Mouse (Mus musculus) urinary bladder, postnatal 14 days (tissue): ENCODE measurements at regions not wholly inside any gene's neighbourhood (a gene's known extent, or its start where the extent isn't known, plus 50 kb on each side); places are given as distances from the start of the nearest gene placed in this dataset.

Experiments used
- DNase-seq: peaks from one replicate; pipeline ENCODE4 v3.0.0; 2021; ENCODE audit warnings: low spot score

DNA sequence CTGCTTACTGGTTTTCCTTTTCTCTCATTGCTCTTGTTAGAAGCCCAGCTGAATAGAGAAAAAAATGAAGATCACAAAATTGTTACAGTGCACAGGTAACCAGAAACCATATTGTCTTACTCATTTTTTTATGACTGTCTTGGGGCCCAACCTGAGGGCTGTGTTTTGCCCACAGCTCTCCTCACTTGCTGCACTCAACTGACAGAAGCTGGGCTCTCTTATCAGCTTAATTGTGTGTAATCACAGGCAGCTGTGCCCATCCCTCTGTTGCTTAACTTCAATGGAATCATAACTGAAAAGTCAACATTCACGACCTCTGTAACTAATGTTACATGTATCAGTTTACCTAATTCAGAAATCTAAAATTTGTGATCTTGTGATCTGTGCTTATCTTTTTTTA, 95.1 kb upstream of the Ankrd50 start:
- no peak for DNase-seq

DNA sequence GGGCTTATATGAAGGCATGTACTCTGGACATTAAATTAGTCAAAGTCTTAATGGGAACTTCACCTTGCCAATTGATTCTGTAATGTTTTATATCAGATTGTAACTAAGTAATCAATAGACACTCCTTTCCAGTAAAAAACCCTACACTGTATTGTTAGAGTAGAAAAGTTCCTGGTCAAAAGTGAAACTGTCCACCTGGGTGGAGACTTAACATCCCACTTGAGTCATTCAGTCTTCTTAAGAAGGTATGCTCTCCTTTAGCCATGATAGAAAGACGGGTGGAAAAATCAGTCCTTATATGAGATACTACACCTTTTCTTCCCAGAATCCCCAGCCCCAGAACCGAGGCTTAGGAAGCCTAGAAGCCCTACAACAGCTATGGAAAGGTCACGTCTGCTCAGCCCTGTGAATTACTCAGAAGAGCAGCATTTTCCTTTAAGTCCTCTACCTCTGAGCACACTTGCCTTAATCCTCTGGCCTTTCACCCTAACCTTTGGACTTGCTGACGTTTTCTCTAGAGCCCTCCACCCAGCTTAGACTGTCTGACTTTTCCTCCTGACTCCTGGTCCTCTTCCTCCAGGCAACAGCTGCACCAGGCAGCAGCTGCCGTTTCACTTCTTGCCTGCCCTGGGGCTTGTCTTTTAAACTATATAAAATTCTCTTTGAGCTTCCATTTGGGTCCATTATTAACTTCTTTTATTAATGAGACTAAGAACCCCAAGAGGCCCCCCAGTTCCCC, 93.4 kb upstream of the Ankrd50 start:
- DNase-seq = no peak

DNA sequence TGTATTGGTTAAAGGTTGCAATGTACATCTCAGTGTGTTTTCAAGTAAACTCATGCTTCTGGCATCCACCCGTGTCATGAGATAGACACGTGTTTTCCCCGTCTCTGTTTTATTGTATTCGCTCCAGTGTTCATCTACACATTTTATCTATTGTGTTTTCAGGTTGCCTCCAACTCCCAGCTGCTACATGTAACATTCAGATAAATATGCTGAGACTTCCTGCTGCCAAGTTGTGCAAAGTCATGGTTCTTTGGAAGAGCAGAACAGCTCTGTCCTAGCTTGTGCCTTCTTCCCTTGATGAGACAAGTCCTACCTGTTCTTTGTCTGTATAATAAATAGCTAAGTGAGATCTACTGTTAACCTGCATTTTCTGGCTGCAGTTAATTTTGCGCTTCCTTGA, 89.0 kb upstream of the Ankrd50 start:
- no peak for DNase-seq

DNA sequence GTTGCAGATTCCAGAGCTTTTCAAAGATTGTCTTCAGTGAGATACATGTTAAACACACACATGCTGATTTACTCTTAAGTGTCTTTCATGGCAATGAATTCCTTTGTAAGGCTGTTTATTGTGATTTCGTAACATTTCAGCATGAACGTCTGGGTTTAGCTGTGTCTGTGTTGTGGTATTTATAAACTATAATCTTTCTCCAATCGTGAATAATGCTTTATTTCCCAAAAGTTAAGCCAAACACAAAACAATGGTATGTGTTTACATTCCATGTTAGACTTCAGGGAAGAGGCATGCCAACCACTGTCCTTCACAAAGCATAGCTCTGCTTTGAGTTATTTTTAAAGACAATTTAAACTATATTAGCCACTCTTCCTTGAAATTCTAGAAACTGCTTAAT, 87.5 kb upstream of the Ankrd50 start:
- DNase-seq = no peak

DNA sequence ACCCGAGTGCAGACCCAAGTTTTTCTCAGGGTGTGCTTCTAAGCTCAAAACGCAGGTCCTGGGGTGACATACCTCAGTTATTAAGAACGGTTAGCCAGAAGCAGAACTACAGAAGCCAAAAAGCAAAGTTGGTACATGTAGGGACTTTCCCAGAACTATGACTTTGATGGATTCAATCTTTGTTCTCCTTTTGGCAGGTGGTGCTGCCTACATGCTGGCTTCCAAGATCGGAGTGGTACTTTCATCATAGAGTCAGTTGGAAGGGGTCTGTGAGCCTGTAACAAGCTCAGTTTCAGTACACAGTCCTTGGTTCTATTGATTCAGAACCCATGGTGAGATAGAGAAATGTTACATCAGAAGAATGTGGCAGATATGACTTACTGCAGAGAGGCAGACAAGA, 86.6 kb upstream of the Ankrd50 start:
- DNase-seq = no peak

DNA sequence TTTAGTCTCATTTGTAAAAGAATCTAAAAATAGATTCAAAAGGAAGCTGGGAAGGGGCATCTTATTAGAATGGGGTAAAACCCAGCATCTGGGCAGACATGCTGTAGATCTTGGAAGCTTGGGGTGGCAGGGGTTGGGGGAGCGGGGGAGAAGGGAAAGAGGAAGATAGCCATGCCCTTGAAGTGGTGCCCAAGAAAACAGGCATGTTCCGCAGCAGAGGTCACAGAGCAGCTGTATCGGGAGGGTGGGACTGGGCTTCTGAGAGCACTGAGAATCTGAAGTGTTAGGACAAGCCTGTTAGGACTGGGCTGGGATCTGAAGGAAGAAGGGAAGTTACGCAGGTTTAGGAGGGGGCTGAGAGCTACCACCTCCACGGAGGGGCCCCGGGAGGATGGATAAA, 84.4 kb upstream of the Ankrd50 start:
- DNase-seq = no peak

DNA sequence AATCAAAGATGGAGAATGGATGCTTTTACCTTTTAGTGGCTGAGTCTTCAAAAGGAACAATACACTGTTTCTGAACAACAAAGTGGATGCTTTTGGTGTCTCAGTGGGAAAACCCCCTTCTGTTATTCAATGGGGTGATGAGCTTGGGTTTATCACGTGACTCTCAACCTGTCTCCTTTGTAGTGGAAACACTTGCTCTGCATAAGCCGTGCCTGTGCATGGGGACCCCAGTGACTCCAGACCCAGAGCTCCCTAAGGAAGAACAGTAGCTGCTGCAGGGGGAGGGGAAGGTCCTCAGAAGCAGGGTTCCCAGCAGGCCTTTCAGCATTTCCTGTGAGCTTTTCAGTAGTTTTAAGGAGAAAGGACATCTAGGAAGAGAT, 83.9 kb upstream of the Ankrd50 start:
- no peak for DNase-seq

DNA sequence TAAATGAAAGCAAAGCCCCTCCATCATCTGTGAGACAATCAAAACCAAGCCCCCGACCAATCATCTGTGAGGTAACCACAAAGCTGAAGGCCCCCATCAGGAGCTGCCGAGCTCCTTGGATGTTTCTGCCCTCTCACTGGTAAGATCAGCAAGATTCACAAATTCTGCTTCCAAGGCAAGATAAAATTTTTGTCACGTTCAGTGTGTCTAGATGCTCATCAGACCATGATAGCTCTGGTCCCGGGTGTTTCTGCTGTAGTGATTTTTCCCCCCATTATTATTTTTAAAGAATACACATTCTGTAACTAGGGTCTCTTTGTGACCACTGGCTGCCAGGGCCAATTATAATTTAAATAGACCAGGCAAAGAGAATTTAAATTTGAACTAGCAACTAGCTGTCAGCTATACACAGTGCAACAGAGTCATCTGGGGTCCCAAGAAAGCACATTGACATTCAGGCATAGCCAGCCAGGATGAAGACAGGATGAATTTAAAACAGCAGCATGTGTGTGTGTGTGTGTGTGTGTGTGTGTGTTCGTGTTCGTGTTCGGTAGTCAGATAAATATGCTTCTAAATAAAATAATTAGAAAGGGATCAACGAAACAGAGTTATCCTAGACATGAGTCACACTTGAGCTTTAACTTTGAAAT, 83.4 kb upstream of the Ankrd50 start:
- DNase-seq = no peak

DNA sequence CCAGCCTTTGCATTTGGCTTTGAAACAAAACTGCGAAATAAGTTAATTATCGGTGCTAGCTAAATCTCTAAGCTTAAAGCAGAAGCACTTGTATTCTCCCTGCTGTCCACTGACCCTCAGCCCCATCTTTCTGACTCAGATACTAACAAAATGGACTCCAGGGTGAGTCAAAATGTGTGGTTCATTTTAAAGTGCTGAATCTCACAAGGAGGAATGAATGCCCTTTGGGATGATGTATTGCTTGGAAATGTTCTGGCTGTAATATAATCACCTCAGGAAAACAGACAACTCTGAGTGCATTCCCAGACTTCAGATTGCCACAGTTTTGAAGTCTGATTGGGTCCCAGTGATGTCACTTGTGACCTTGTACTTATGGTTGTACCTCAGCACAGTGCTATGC, 81.9 kb upstream of the Ankrd50 start:
- no peak for DNase-seq

DNA sequence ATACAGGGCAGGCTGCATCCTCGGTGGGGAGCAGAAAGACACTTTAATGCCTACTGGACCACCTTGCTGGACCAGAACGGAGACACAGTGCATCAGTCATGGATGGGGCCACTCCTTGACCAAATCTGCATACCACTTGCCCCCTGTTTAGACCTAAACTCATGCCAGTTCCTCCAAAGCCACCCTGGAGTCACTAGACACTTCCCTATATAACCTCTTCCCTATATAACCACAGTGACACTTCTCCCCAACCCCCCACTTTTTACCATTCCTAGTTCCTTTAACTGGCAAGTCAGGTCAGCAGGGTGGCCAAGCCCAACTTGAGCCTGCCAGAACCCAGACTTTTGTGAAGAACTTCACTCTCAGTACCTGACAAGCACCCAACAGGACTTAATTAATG, 80.2 kb upstream of the Ankrd50 start:
- DNase-seq = no peak

DNA sequence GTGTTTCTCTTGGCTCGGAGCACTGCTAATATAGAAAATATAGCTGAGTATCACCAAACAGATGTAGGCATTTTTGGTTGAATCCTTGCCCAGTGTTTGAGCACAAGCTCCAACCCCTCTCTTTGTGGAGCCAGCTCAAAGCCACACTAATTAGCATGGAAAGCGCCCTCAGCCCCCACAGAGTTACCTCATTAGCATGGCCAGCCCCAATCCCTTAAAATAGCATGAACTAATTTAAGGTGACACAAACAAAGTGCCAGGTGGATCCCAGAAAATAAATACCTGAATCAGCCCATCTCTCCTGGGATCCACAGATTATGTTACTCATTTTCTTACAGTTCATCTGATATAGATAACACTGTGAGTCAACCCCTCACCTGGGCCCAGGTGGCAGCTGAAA, 79.7 kb upstream of the Ankrd50 start:
- DNase-seq = no peak

DNA sequence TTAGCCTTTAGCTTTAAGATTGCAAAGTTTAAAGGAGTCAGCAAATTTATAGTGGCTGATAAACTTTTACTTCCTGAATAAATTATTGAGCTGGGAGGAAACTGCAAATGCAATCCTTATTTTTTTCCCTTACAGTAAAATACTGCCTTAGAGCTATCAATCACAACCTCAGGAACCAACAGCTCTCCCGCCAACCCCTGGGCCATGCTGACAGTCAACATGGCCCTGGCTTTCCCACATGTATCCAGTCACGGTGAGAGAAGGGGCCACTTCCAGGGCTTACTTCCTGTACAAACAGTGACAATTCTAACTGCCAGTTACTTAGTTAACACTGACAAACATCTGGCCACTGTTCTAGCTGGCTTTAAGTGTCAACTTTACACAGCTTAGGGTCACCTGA, 76.5 kb upstream of the Ankrd50 start:
- no peak for DNase-seq

DNA sequence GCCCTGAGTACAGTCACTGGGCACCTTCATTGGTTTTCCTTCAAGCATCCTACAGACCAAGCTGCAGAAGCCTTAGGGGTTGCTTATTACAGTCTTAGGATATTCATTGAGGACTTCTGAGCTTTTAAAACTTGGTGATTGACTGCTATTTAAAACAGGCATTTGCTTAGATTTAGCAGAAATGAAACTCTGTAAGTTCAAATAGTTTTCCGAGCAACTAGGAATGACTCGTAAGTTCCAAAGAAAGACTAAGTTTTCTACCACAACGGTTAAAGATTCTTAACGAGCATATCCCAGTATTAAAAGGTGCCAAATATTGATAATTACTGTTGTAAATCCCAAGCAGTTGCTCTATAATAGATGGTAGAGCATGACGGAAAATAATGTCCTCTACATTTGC, 71.3 kb upstream of the Ankrd50 start:
- DNase-seq = no peak

DNA sequence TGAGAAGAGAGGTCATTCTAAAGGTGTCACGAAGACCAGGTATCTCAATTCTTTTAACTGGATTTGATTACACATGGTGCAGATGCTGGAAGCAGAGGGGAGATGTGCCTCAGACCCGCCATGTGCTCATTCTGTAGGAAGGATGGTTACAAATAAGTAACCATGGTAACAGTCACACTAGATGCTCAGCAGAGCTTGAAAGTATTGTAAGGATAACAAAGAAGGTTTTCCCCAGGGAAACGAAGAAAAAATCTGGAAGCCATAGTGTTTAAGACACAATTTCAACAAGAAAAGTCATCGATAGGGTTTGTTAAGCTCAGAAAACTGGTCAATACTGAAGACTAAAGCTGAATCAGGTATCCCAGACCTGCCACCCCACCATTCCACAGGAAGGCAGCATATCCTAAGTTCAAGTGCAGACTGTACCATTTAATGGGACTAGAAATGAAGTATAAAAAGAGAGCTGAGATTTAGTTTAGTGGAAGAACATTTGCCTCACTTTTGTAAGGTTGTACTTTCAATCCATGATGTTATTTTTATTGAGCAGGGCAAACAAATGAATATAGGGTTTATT, 68.9 kb upstream of the Ankrd50 start:
- DNase-seq = no peak

DNA sequence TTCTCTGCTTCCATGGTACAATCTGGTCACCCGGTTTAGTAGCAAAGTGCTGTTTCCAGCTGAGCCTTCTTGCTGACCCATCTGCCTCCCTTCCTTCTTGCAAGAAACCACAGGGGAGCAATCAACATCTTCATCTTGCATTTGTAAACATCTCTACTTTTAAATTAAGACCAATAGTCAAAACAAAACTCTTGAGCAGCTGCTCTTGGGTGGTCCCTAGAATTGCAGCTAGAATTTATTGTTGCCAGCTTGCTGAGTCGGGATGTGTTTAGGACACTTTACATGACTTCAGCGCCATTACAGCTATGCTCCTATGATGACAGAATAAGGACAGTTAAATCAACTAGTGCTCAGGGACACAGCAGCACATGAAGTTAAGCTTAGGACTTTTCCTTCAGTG, 62.4 kb upstream of the Ankrd50 start:
- DNase-seq = no peak

DNA sequence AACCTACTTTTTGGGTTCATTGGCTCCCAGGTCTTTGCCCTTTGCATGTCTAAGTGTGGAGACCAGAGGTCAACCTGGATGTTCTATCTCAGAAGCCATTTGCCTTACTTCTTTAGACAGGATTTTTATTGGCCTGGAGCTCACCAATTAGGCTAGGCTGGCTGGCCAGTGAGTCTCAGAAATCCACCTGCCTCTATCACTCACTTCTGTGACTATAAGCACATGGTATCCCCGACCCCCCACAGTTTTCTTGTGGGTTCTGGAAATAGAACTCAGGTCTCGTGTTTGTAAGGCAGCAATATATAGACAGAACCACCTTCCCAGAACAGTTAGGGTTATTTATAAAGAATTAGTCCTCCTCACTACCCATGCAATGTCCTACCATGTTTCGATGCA, 60.9 kb upstream of the Ankrd50 start:
- DNase-seq = no peak

DNA sequence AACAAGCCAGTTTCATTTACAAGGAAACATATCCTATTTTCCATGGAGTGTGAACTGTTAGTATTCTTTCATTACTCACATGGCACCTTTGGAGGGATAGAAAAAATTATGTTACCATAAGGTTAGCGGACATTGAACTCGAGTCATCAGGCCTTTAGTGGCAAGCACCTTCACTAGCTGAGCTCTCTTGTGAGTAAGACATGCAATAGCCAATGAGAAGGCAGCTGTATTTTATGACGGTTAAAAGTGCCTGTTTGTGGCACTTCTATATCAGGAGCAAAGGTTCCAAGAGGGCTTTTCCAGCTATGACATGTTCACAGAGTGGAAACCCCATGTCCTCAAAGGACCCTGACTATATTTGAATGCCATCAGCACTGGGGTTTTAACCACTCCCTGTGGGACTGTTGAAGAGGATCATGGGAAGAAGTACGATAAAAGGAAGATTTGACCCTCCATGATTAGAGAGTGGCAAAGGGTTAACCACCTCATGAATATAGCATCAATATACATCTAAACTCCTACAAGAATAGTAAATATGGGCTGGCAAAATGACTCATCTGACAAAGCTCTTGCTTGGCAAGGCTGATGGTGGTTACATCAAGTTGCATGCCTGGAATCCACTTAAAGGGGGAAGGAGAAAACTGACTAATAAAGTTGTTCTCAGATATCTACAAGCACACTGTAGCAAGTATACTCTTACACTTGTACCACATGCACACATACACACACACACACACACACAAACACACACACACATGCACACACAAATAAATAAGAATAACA, 60.3 kb upstream of the Ankrd50 start:
- DNase-seq = no peak

DNA sequence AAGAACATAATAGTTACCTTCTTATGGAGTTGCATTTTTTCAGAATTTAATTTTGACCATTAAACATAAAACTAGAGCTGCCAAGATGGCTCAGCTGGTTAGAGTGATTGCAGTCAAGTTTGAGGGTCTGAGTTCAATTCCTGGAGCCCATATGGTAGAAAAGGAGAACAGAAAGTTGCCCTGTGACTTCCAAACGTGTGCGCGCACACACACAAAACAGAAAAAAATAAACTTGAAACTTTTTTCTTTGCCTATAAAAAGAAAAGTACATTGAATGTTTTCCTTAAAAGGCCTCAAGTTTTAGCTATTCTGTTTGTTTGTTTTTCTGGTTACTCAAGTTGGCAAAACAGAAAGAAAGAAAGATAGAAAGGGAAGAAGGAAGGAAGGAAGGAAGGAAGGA, 59.2 kb upstream of the Ankrd50 start:
- DNase-seq = no peak

DNA sequence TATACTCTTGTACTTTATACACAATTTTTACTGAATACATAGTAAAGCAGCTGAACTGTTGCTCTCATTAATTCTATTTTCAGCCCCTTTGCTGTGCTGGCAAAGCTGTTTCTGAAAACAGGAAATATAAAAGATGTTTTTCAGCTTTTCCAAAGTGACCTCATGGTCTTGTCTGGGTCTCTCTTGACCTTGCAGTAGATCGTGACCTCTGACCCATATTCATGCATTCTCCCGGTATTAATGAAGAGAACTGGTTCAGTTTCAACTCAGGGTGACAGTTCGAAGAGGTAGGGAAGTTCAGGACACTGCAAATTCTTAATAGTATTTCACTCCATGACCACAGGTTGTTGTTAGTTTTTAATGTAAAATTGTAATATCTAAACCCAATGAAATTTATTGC, 56.7 kb upstream of the Ankrd50 start:
- no peak for DNase-seq

DNA sequence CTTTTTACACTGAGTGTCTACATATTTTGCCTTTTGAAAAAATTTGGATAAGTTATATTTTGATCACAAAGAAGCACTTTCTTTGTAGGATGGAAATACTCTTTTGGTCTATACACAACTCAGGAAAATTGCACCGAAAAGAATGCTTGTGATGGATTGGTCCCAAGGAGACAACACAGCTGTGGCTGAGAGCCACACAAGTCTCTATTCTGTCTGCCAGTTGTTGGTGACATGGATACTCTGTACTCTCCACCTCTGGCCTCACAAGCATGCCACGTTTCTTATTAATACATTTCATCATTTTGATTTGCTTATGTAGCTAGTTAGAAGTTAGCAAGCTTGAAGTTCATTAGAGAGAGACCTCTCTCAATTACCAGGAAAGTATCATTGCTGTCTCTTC, 53.7 kb upstream of the Ankrd50 start:
- no peak for DNase-seq

DNA sequence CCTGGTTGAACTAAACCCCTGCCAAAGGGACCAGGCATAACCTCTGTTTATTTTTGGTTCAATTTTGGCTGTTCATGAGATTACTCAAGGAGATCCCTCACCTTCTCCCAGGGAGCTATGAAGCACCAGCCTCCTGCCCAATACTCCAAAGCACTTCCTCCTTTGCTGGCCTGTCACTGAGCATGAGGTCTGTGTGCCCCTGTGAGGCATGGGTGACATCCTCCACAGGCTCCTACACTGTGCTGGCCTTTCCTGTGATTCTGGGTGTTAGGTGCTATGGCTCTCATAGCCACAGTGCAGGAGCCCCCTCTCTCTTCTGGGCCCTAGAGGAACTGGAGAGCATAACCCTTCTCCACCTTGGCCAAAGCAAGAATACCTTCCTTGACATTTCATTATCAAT, 53.1 kb upstream of the Ankrd50 start:
- DNase-seq = no peak
